Mouse (Mus musculus): Measurements from ENCODE around the gene Bicdl1. TPM values are rescaled to one million over a fixed set of nuclear protein-coding genes. Genes with fewer than 3 reads are reported as not detected.

Gene Bicdl1
- polyA plus RNA-seq, 1 experiment, result 6.1 TPM

DNA sequence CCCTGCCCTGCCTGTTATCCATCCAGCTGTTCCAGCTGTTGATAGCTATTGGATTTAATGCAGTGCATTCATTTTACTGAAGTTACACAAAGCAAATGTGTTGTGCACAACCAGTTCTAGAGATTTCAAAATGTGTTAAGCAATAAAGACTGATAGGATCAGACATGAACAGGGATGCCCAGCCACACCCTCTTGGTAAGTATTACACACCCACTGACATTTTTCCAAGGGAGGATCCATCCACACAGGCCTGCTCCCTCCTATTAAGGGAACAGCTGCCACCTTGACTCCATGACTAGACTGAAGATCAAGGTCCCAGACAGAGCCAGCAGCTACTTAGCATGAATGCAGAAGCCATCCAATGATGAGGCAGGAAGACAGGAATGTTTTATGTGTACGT, 74.2 kb downstream of the Bicdl1 start:
- 70% methylated on average over 1 of the region's 1 CpGs for WGBS
- TF ChIP-seq POLR2A (IDR thresholded peaks at IDR 0.05; ENCODE audit: borderline replicate concordance, control insufficient read depth, low read depth, low read length), result no peak
- TF ChIP-seq CTCF (IDR thresholded peaks at IDR 0.05; ENCODE audit: control insufficient read depth, insufficient read depth, low read length), result no peak
- Histone ChIP-seq H3K4me3 (replicated peaks; ENCODE audit: control insufficient read depth, low read depth, low read length) (no peak overlapping the region), H3K4me1 (ENCODE audit: control insufficient read depth, insufficient read depth, low read length) (no peaks in the 10 kb centered on the region), H3K27ac (ENCODE audit: control insufficient read depth, insufficient read depth, low read depth, low read length, poor library complexity) (no peak overlapping the region)

DNA sequence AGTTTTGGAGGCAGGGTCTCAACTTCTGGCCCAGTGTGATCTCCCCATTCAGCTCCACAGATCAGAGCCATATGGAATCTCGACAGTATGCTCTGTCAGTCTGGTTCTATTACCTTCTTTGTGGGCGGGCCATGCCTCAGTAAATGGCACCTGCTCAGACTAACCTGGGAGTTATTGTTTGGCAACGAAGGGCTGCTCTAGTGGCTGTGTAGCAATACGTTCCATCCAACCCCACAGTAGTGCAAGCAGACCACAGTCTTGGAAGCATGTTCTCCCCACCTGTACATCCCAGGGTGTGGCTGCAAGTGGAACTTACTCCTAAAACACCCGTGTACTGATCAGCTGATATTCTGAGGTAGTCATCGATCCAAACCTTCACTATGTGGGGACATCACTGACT, 74.7 kb downstream of the Bicdl1 start:
- H3K4me3 ChIP-seq (replicated peaks; ENCODE audit: control insufficient read depth, low read depth, low read length), result no peak overlapping the region
- TF ChIP-seq CTCF (IDR thresholded peaks at IDR 0.05; ENCODE audit: control insufficient read depth, insufficient read depth, low read length) (no peak), POLR2A (IDR thresholded peaks at IDR 0.05; ENCODE audit: borderline replicate concordance, control insufficient read depth, low read depth, low read length) (no peak)
- WGBS, result 56% methylated on average over 6 of the region's 6 CpGs
- no peak overlapping the region for H3K27ac ChIP-seq (ENCODE audit: control insufficient read depth, insufficient read depth, low read depth, low read length, poor library complexity)
- no peaks in the 10 kb centered on the region; the same call in 1 of the 2 replicates for H3K4me1 ChIP-seq (ENCODE audit: control insufficient read depth, insufficient read depth, low read length)

DNA sequence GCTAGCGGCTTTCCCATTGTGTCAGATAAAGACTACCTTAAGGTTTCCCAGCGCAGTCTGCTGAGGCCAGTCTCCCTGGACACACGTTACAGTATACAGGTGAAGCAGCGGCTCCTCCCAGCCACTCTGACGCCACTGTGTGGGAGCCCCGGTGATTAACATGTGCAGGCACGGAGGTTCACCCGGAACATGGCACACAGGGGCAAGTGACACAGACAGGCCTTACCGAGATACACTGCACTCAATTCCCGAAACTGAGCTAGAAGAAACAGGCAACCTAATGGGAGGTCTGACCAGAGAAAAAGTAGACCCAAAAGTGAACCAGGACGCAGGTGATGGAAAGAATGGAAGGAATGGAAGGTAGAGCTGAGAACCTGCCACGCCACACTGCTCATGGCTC, 77.6 kb downstream of the Bicdl1 start:
- H3K4me3 ChIP-seq (replicated peaks; ENCODE audit: control insufficient read depth, low read depth, low read length), result no peak overlapping the region
- WGBS, result 91% methylated on average over 12 of the region's 12 CpGs
- H3K27ac ChIP-seq (ENCODE audit: control insufficient read depth, insufficient read depth, low read depth, low read length, poor library complexity), result no peak overlapping the region
- TF ChIP-seq CTCF (IDR thresholded peaks at IDR 0.05; ENCODE audit: control insufficient read depth, insufficient read depth, low read length) (no peak), POLR2A (IDR thresholded peaks at IDR 0.05; ENCODE audit: borderline replicate concordance, control insufficient read depth, low read depth, low read length) (no peak)
- H3K4me1 ChIP-seq (ENCODE audit: control insufficient read depth, insufficient read depth, low read length), result no peaks in the 10 kb centered on the region; the same call in 1 of the 2 replicates

DNA sequence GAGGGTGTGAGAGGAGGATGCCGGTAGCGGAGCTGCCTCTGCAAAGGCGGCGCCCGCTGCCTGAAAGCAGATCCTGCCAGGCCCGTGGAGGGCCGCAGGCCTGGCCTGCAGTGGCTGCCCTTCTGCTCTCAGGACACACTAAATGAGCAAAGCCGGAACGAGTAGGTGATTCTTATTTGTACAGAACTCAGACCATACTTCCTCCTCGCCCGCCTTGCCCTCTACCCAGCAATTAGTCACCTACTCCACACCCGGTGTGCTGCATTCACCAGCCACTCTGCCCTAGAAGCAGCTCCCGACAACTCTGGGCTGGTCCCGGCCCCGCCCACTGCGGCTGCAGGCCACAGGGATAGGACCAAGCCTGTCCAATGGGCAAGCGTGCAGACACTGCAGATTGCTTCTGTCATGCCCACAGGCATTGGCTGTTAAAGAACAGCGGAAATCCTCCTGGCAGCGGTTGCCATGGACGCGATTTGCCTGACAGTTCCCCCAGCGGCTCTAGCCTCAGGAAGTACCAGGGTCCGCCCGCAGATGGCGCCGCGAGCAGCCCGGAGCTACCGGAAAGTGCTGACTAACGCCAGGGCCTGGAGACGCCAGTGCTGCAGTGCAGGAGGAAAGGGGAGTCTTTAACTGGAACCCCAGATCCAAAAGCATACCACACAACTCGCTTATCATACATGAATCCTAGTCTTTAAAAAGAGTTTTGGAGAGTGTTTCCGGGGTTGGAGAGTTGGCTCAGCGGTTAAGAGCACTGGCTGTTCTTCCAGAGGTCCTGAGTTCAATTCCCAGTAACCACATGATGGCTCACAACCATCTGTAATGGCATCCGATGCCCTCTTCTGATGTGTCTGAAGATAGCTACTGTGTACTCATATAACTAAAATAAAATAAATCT, 78.5 kb downstream of the Bicdl1 start:
- 2% methylated on average over 35 of the region's 35 CpGs for WGBS
- TF ChIP-seq CTCF (IDR thresholded peaks at IDR 0.05; ENCODE audit: control insufficient read depth, insufficient read depth, low read length) (peak; percentile 92), POLR2A (IDR thresholded peaks at IDR 0.05; ENCODE audit: borderline replicate concordance, control insufficient read depth, low read depth, low read length) (peak; percentile 81)
- peak overlapping the region; percentile 64 for H3K27ac ChIP-seq (ENCODE audit: control insufficient read depth, insufficient read depth, low read depth, low read length, poor library complexity)
- H3K4me3 ChIP-seq (replicated peaks; ENCODE audit: control insufficient read depth, low read depth, low read length), result peak overlapping the region; percentile 61
- H3K4me1 ChIP-seq (ENCODE audit: control insufficient read depth, insufficient read depth, low read length), result no peaks in the 10 kb centered on the region; the same call in 1 of the 2 replicates

DNA sequence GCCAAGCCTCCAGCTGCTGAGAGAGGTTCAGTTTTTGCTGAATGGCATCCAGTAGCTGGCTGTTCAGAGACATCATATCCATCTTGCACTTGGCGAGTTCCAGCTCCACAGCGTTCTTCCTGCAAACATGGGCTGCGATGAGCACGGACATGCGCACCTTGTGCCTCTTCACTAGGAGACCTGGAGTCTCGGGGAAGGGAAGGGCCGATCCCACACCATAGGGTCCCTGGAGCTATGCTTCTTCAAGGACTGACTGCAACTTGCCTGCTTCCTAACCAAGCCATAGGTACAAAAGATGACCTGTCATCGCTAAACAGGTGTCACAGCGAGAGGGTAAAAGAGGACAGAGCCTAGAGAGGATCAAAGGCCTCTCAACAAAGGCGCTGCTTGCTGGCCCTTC, 79.6 kb downstream of the Bicdl1 start:
- Histone ChIP-seq H3K4me1 (ENCODE audit: control insufficient read depth, insufficient read depth, low read length) (no peaks in the 10 kb centered on the region; the same call in 1 of the 2 replicates), H3K27ac (ENCODE audit: control insufficient read depth, insufficient read depth, low read depth, low read length, poor library complexity) (no peak overlapping the region), H3K4me3 (replicated peaks; ENCODE audit: control insufficient read depth, low read depth, low read length) (no peak overlapping the region)
- WGBS, result 91% methylated on average over 10 of the region's 10 CpGs
- TF ChIP-seq POLR2A (IDR thresholded peaks at IDR 0.05; ENCODE audit: borderline replicate concordance, control insufficient read depth, low read depth, low read length), result no peak
- no peak for TF ChIP-seq CTCF (IDR thresholded peaks at IDR 0.05; ENCODE audit: control insufficient read depth, insufficient read depth, low read length)

DNA sequence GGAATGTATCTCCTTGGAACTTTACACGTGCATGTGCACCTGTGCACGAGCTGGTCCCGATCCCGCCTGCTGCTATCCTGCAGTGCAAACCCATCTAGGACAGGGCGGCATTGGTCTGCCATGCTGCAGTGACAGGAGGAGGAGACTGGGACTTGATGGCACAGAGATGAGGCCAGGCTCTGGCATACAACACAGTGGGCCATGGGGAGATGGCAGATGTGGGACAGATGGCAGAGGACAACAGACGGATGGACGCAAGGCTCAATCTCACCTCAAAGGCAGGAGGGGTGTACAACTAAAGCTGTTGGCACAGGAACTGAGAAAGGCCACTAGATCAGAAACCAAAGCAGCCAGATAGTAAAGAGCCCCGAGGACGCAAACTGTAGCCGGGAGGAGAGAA, 80.5 kb downstream of the Bicdl1 start:
- H3K4me3 ChIP-seq (replicated peaks; ENCODE audit: control insufficient read depth, low read depth, low read length), result no peak overlapping the region
- H3K4me1 ChIP-seq (ENCODE audit: control insufficient read depth, insufficient read depth, low read length), result no peaks in the 10 kb centered on the region; the same call in 1 of the 2 replicates
- TF ChIP-seq POLR2A (IDR thresholded peaks at IDR 0.05; ENCODE audit: borderline replicate concordance, control insufficient read depth, low read depth, low read length), result no peak
- TF ChIP-seq CTCF (IDR thresholded peaks at IDR 0.05; ENCODE audit: control insufficient read depth, insufficient read depth, low read length), result no peak
- WGBS, result 92% methylated on average over 10 of the region's 10 CpGs
- H3K27ac ChIP-seq (ENCODE audit: control insufficient read depth, insufficient read depth, low read depth, low read length, poor library complexity), result no peak overlapping the region

DNA sequence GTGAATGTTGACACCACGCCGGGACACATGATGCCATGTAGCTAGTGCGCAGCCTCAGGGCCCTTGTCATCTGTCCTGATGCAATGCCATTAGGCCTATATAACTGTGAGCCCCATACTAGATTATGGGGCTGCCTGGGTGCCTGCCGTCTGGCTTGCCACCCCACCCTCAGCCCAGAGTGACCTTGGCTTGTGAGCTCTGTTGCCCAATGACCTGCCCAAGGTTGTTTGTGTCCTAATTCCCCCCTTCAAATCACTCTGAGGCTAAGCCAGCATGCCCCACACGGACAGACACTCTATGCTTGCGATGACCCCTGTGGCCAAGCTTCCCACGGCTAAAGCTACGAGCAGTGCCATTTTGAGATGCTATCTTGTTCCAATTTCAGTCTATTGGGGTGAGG, 81.7 kb downstream of the Bicdl1 start:
- no peak for TF ChIP-seq POLR2A (IDR thresholded peaks at IDR 0.05; ENCODE audit: borderline replicate concordance, control insufficient read depth, low read depth, low read length)
- TF ChIP-seq CTCF (IDR thresholded peaks at IDR 0.05; ENCODE audit: control insufficient read depth, insufficient read depth, low read length), result no peak
- Histone ChIP-seq H3K4me1 (ENCODE audit: control insufficient read depth, insufficient read depth, low read length) (no peaks in the 10 kb centered on the region; the same call in 1 of the 2 replicates), H3K27ac (ENCODE audit: control insufficient read depth, insufficient read depth, low read depth, low read length, poor library complexity) (no peak overlapping the region), H3K4me3 (replicated peaks; ENCODE audit: control insufficient read depth, low read depth, low read length) (no peak overlapping the region)
- WGBS, result 91% methylated on average over 8 of the region's 8 CpGs

DNA sequence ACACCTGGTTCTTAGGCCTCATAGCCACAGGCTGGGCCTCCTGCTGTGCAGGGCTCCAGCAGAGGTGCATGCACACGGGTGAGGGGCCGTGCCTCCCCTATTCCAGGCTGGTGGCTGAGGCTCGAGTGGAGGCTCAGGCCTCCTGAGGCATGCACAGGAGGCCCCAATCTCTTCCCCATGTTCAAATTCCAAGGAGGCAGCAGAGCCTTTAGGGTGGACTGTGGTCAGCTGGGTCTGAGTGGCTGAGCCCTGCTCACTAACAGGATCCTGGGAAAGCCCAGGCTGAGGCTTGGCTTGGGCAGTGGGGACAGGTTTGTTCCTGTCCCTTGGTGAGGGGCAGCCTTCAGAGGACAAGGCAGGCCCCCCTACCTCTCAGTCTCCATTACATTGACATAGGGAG, 82.5 kb downstream of the Bicdl1 start:
- Histone ChIP-seq H3K4me1 (ENCODE audit: control insufficient read depth, insufficient read depth, low read length) (no peaks in the 10 kb centered on the region; the same call in 1 of the 2 replicates), H3K4me3 (replicated peaks; ENCODE audit: control insufficient read depth, low read depth, low read length) (no peak overlapping the region), H3K27ac (ENCODE audit: control insufficient read depth, insufficient read depth, low read depth, low read length, poor library complexity) (no peak overlapping the region; the same call in 1 of the 2 replicates)
- TF ChIP-seq CTCF (IDR thresholded peaks at IDR 0.05; ENCODE audit: control insufficient read depth, insufficient read depth, low read length) (no peak), POLR2A (IDR thresholded peaks at IDR 0.05; ENCODE audit: borderline replicate concordance, control insufficient read depth, low read depth, low read length) (no peak)
- 89% methylated on average over 3 of the region's 3 CpGs for WGBS
